Mouse (Mus musculus) mesoderm, embryonic 11.5 days (tissue): ENCODE measurements at regions not wholly inside any gene's neighbourhood (a gene's known extent, or its start where the extent isn't known, plus 50 kb on each side); places are given as distances from the start of the nearest gene placed in this dataset.
"Not testable (repeated sequence)": the region's sequence is repeated elsewhere in the genome, so short reads cannot be mapped to it uniquely, and the experiment has no call there.

Source experiments
- DNase-seq: peaks from one replicate; pipeline ENCODE4 v3.0.0-alpha.2; 2012; ENCODE audit warnings: low read depth, low spot score

GRCm38 (mm10) chr1:14109190-14109482, 1984.0 kb downstream of the 4930444P10Rik start:
- no peak for DNase-seq

GRCm38 (mm10) chr1:14108450-14109189, 1984.5 kb downstream of the 4930444P10Rik start:
- no peak for DNase-seq

- not testable (repeated sequence) for DNase-seq
Measured at GRCm38 (mm10) chr1:14105521-14105920, 1987.6 kb downstream of the 4930444P10Rik start.

GRCm38 (mm10) chr1:14104529-14104928, 1988.6 kb downstream of the 4930444P10Rik start:
- DNase-seq = no peak

GRCm38 (mm10) chr1:14099031-14099430, 1994.1 kb downstream of the 4930444P10Rik start:
- DNase-seq = no peak

GRCm38 (mm10) chr1:14097567-14098228, 1995.4 kb downstream of the 4930444P10Rik start:
- peak; percentile 38 for DNase-seq

- no peak for DNase-seq
Measured at GRCm38 (mm10) chr1:14064856-14065255, 2028.3 kb downstream of the 4930444P10Rik start.

- no peak for DNase-seq
Measured at GRCm38 (mm10) chr1:14036163-14036562, 2057.0 kb downstream of the 4930444P10Rik start.

GRCm38 (mm10) chr1:14011484-14011883, 2081.6 kb downstream of the 4930444P10Rik start:
- DNase-seq = no peak

GRCm38 (mm10) chr1:14010789-14011188, 2082.3 kb downstream of the 4930444P10Rik start:
- no peak for DNase-seq

- DNase-seq = no peak
Measured at GRCm38 (mm10) chr1:14002550-14002949, 2090.6 kb downstream of the 4930444P10Rik start.

GRCm38 (mm10) chr1:14001431-14001830, 2091.7 kb downstream of the 4930444P10Rik start:
- DNase-seq = no peak

- no peak for DNase-seq
Measured at GRCm38 (mm10) chr1:14000605-14001395, 2092.3 kb downstream of the 4930444P10Rik start.

GRCm38 (mm10) chr1:13998178-13998708, 2094.9 kb downstream of the 4930444P10Rik start:
- no peak for DNase-seq

GRCm38 (mm10) chr1:13993825-13994509, 2099.2 kb downstream of the 4930444P10Rik start:
- DNase-seq = no peak

GRCm38 (mm10) chr1:13992978-13993377, 2100.1 kb downstream of the 4930444P10Rik start:
- DNase-seq = peak; percentile 71

- DNase-seq = no peak
Measured at GRCm38 (mm10) chr1:13989360-13989759, 2103.8 kb downstream of the 4930444P10Rik start.

GRCm38 (mm10) chr1:13984833-13985232, 2108.3 kb downstream of the 4930444P10Rik start:
- DNase-seq = no peak

GRCm38 (mm10) chr1:13980273-13980672, 2112.9 kb downstream of the 4930444P10Rik start:
- no peak for DNase-seq

GRCm38 (mm10) chr1:13978640-13979039, 2114.5 kb downstream of the 4930444P10Rik start:
- DNase-seq = no peak

GRCm38 (mm10) chr1:13977207-13977606, 2115.9 kb downstream of the 4930444P10Rik start:
- DNase-seq = no peak

- no peak for DNase-seq
Measured at GRCm38 (mm10) chr1:13949241-13949640, 2143.9 kb downstream of the 4930444P10Rik start.
